Mouse (Mus musculus) myocyte (in vitro differentiated cells): ENCODE measurements around the gene Herc3.

ENCODE experiments used
- MYOD1 ChIP-seq, 3 experiments: IDR thresholded peaks; one replicate each; pipeline ENCODE4 v1.6.1; 2011; ENCODE audit warnings: control low read depth in 2 of 3, low read depth in 2 of 3, mild to moderate bottlenecking in 2 of 3, moderate library complexity in 1 of 3; ENCODE audit not compliant: insufficient read length in 2 of 3, control insufficient read depth in 1 of 3
- POLR2A ChIP-seq: IDR thresholded peaks from one replicate; pipeline ENCODE4 v1.6.1; 2011; ENCODE audit warnings: low read depth, mild to moderate bottlenecking, control low read depth, moderate library complexity; ENCODE audit not compliant: insufficient read length
- REST ChIP-seq: IDR thresholded peaks from one replicate; pipeline ENCODE4 v1.6.1; 2011; ENCODE audit warnings: mild to moderate bottlenecking, control low read depth, moderate library complexity; ENCODE audit not compliant: insufficient read depth, insufficient read length

- no peak for TF ChIP-seq REST
- no peak for TF ChIP-seq POLR2A
- no peak for TF ChIP-seq MYOD1 (IDR thresholded peaks at IDR 0.05; ENCODE audit: control insufficient read depth in 1 of 3, insufficient read length in 2 of 3, low read depth in 2 of 3)
Measured at GRCm38 (mm10) chr6:58843580-58843979, 12.3 kb downstream of the Herc3 start.
